Mouse (Mus musculus) neutrophil, adult 65 days (primary cell): ENCODE results near the gene Gm13277. TPM values are rescaled to one million over a fixed set of nuclear protein-coding genes. Genes with fewer than 3 reads are reported as not detected.

Experiments
- total RNA-seq: library from RNA; stranded (reverse); gene quantifications from 2 replicates; pipeline ENCODE4 v1.2.4, GENCODE M21; 2023

Gm13277 gene
- total RNA-seq = not detected in 2 replicates

DNA sequence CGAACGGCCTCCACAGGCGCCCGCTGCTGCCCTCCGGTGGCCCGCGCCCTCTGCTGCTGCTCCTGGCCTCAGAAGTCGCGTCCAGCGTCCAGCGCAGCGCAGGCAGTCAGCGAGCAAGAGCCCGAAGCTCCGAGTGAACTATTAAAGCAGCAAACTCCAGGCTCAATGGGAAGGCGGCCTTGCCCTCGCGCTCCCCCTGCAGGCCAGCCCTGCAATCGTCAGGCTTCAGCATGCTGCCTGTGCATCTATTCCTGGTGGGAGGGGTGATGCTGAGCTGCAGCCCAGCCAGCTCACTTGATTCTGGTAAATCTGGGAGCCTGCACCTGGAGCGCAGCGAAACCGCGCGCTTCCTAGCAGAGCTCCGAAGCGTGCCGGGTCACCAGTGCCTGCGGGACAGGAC is at the start of gene Gm13277:
TSS of gene Gm13277 (plus strand) at position 231 of the 400 bp plus-strand sequence.

DNA sequence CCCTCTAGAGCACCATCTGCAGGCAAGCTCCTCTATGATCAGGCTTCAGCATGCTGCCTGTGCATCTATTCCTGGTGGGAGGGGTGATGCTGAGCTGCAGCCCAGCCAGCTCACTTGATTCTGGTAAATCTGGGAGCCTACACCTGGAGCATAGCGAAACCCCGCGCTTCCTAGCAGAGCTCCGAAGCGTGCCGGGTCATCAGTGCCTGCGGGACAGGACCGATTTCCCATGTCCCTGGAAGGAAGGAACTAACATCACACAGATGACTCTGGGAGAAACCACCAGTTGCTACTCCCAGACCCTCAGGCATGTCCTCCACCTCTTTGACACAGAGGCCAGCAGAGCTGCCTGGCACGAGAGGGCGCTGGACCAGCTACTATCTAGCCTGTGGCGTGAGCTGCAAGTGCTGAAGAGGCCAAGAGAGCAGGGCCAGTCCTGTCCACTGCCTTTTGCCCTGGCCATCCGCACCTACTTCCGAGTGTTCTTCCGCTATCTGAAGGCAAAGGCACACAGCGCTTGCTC is 33.6 kb upstream of the Gm13277 start, which contains the start of gene Gm13271:
TSS of gene Gm13271 (plus strand) at position 51 of the 523 bp plus-strand sequence.

GRCm38 (mm10) chr4:88759610-88760268 is 28.7 kb upstream of the Gm13277 start, which contains the start of gene Gm13283:
Gene Gm13283, plus strand, starts transcription at chr4:88760119.

GRCm38 (mm10) chr4:88773534-88773933 is 14.9 kb upstream of the Gm13277 start, which contains the start of gene Gm13290:
Gene Gm13290, plus strand, starts transcription at chr4:88773834.

DNA sequence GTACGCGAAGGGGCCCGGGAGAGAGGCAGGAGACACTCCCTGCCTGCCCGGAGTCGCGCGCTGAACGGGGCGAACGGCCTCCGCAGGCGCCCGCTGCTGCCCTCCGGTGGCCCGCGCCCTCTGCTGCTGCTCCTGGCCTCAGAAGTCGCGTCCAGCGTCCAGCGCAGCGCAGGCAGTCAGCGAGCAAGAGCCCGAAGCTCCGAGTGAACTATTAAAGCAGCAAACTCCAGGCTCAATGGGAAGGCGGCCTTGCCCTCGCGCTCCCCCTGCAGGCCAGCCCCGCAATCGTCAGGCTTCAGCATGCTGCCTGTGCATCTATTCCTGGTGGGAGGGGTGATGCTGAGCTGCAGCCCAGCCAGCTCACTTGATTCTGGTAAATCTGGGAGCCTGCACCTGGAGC is 11.8 kb upstream of the Gm13277 start, which contains the start of gene Gm13289:
TSS of gene Gm13289 (plus strand) at position 301 of the 400 bp plus-strand sequence.

GRCm38 (mm10) chr4:88779550-88779949 is 8.9 kb upstream of the Gm13277 start, which contains the start of gene Gm13272:
Gene Gm13272, plus strand, starts transcription at chr4:88779850.

DNA sequence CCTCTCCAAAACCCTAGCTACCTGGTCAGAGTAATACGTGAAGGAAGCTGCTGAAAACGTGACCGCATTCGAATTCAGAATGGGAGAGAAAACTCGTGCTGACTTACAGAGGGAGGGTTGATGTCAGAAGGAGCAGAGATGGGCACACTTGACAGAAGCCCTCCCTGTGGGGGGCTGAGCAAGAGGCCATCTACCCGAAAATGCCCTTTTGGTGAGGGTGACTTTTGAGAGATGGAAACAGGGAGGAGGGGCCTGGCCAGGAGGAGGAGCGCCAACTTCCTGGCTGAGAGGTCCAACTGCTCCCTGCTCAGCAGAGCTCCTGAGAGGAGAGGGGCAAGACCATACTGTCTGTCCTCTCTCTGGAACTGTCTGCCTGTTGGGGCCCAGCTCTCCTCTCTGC is 6.6 kb upstream of the Gm13277 start, which contains the start of gene Ifnz:
TSS of gene Ifnz (plus strand) at position 301 of the 400 bp plus-strand sequence.

DNA sequence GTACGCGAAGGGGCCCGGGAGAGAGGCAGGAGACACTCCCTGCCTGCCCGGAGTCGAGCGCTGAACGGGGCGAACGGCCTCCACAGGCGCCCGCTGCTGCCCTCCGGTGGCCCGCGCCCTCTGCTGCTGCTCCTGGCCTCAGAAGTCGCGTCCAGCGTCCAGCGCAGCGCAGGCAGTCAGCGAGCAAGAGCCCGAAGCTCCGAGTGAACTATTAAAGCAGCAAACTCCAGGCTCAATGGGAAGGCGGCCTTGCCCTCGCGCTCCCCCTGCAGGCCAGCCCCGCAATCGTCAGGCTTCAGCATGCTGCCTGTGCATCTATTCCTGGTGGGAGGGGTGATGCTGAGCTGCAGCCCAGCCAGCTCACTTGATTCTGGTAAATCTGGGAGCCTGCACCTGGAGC is 3.0 kb upstream of the Gm13277 start, which contains the start of gene Gm13276:
TSS of gene Gm13276 (plus strand) at position 301 of the 400 bp plus-strand sequence.

DNA sequence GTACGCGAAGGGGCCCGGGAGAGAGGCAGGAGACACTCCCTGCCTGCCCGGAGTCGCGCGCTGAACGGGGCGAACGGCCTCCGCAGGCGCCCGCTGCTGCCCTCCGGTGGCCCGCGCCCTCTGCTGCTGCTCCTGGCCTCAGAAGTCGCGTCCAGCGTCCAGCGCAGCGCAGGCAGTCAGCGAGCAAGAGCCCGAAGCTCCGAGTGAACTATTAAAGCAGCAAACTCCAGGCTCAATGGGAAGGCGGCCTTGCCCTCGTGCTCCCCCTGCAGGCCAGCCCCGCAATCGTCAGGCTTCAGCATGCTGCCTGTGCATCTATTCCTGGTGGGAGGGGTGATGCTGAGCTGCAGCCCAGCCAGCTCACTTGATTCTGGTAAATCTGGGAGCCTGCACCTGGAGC is 2.8 kb downstream of the Gm13277 start, which contains the start of gene Gm13278:
TSS of gene Gm13278 (plus strand) at position 301 of the 400 bp plus-strand sequence.

GRCm38 (mm10) chr4:88793936-88794675 is 5.7 kb downstream of the Gm13277 start, which contains the start of gene Gm13275:
Gene Gm13275, plus strand, starts transcription at chr4:88794487.

GRCm38 (mm10) chr4:88797097-88797496 is 8.7 kb downstream of the Gm13277 start, which contains the start of gene Gm13279:
Gene Gm13279, plus strand, starts transcription at chr4:88797397.

GRCm38 (mm10) chr4:88799365-88799764 is 10.9 kb downstream of the Gm13277 start, which contains the start of gene Gm13285:
Gene Gm13285, plus strand, starts transcription at chr4:88799665.

GRCm38 (mm10) chr4:88802954-88803353 is 14.5 kb downstream of the Gm13277 start, which contains the start of gene Gm13287:
Gene Gm13287, plus strand, starts transcription at chr4:88803254.

GRCm38 (mm10) chr4:88805231-88805630 is 16.8 kb downstream of the Gm13277 start, which contains the start of gene Gm13288:
Gene Gm13288, plus strand, starts transcription at chr4:88805531.

GRCm38 (mm10) chr4:88815928-88816327 is 27.5 kb downstream of the Gm13277 start, which contains the start of gene Ifna7:
Gene Ifna7, plus strand, starts transcription at chr4:88816228.

DNA sequence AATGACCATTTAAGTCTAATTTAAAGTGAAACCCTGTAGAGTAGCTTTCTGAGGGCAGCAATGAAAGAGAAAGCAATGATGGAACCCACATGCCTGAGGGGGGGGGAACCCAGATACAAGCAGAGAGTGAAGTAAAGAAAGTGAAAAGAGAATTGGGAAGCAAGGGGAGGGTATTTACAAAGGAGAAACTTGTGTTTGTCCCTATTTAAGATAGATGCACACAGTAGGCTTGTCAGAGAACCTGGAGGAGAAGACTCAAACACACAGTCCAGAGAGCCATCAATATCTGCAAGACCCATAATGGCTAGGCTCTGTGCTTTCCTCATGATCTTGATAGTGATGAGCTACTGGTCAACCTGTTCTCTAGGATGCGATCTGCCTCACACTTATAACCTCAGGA is 31.2 kb downstream of the Gm13277 start, which contains the start of gene Ifna11:
TSS of gene Ifna11 (plus strand) at position 301 of the 400 bp plus-strand sequence.

GRCm38 (mm10) chr4:88827116-88827515 is 38.7 kb downstream of the Gm13277 start, which contains the start of gene Ifna6:
Gene Ifna6, plus strand, starts transcription at chr4:88827416.

DNA sequence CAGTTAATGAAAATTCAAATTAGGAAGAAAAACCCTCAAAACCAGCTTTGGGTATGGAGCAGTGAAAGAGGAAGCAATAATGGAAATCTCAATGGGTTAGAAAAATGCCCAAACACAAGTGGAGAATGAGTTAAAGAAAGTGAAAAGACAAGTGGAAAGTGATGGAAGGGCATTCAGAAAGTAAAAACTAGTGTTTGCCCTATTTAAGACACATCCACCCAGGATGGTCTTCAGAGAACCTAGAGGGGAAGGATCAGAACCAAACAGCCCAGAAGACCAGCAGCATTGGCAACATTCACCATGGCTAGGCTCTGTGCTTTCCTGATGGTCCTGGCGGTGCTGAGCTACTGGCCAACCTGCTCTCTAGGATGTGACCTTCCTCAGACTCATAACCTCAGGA is 46.8 kb downstream of the Gm13277 start, which contains the start of gene Ifna5:
TSS of gene Ifna5 (plus strand) at position 301 of the 400 bp plus-strand sequence.

